8 mouse cellular contexts compared by ENCODE assay signal in genomic region chr11:83753581-83754181, GRCm38 (mm10). TPM values are rescaled to one million over a fixed set of nuclear protein-coding genes. Genes with fewer than 3 reads are reported as not detected.
A peak's percentile ranks its signal among the peaks of the same experiment; 100 is the strongest.
DNase-seq lines count a peak whose midpoint lies in the region; ATAC-seq and TF ChIP-seq lines count a peak whose summit lies in the region.

Heatr6 (plus strand) TSS chr11:83753696.

- peak within 1 kb of the TSS; percentile 74 for H3K9ac ChIP-seq in ES-Bruce4 (ENCODE audit: low read depth, poor library complexity, severe bottlenecking)
- peak within 1 kb of the TSS; percentile 88 for H3K9ac ChIP-seq in forebrain, embryonic 14.5 days (ENCODE audit: low read length)
- H3K9ac ChIP-seq in neural tube, embryonic 15.5 days (replicated peaks) = peak within 1 kb of the TSS; percentile 78

- DNase-seq in forebrain, embryonic 14.5 days (ENCODE audit: low spot score) = peak; percentile 96
- DNase-seq in heart, postnatal 14 days = peak; percentile 88 to 94
- DNase-seq in layer of hippocampus, adult 11-12 months (ENCODE audit: low spot score) = peak; percentile 92
- peak; percentile 87 to 92 for DNase-seq in lung, adult 18-20 months
- peak; percentile 91 for DNase-seq in testis, postnatal 14 days (ENCODE audit: low spot score)

- TF ChIP-seq EP300 in ES-Bruce4 (IDR thresholded peaks at IDR 0.05; ENCODE audit: insufficient read depth, low read depth, low read length) = no peak

- no peaks in the 10 kb centered on the region; the same call in 1 of the 2 replicates for H3K27me3 ChIP-seq in ES-Bruce4 (ENCODE audit: control insufficient read depth, insufficient read depth, low read length, poor library complexity, severe bottlenecking)
- H3K27me3 ChIP-seq in forebrain, embryonic 14.5 days (replicated peaks; ENCODE audit: control insufficient read depth, insufficient read depth, low read length) = no peaks in the 10 kb centered on the region
- peaks cover 7% of the 10 kb centered on the region; the same call in 1 of the 2 replicates for H3K27me3 ChIP-seq in neural tube, embryonic 15.5 days (replicated peaks)

- H3K36me3 ChIP-seq in ES-Bruce4 (ENCODE audit: control insufficient read depth, insufficient read depth, low read length, poor library complexity, severe bottlenecking) = peaks cover 18% of the 10 kb centered on the region
- peaks cover 30% of the 10 kb centered on the region for H3K36me3 ChIP-seq in forebrain, embryonic 14.5 days (ENCODE audit: control insufficient read depth, insufficient read depth, low read length)
- peaks cover 24% of the 10 kb centered on the region for H3K36me3 ChIP-seq in neural tube, embryonic 15.5 days

- intact Hi-C loops in heart, postnatal 14 days (cut with DNase I) = no loop called here

- no peak for TF ChIP-seq CTCF in ES-Bruce4 (IDR thresholded peaks at IDR 0.05; ENCODE audit: low read depth, low read length)

- peak; percentile 26 for TF ChIP-seq POLR2A in ES-Bruce4 (IDR thresholded peaks at IDR 0.05; ENCODE audit: insufficient read depth, low read length)

- WGBS in forebrain, embryonic 14.5 days = under 1% methylated on average over 45 of the region's 47 CpGs
- under 1% methylated on average over 47 of the region's 47 CpGs for WGBS in neural tube, embryonic 15.5 days

- no peak within 1 kb of the TSS for H3K27ac ChIP-seq in ES-Bruce4 (ENCODE audit: insufficient read depth, low read length)
- peak within 1 kb of the TSS; percentile 90 for H3K27ac ChIP-seq in forebrain, embryonic 14.5 days (ENCODE audit: low read depth, low read length)
- H3K27ac ChIP-seq in neural tube, embryonic 15.5 days (replicated peaks) = peak within 1 kb of the TSS; percentile 95

- H3K4me1 ChIP-seq in ES-Bruce4 (ENCODE audit: control insufficient read depth, insufficient read depth, low read length) = no peaks in the 10 kb centered on the region
- peaks cover 12% of the 10 kb centered on the region for H3K4me1 ChIP-seq in forebrain, embryonic 14.5 days (ENCODE audit: control insufficient read depth, insufficient read depth, low read length)
- peaks cover 23% of the 10 kb centered on the region for H3K4me1 ChIP-seq in neural tube, embryonic 15.5 days

- H3K4me2 ChIP-seq in forebrain, embryonic 14.5 days (ENCODE audit: low read length) = peak within 1 kb of the TSS; percentile 73
- peak within 1 kb of the TSS; percentile 76 for H3K4me2 ChIP-seq in neural tube, embryonic 15.5 days

- H3K9me3 ChIP-seq in ES-Bruce4 (replicated peaks; ENCODE audit: control insufficient read depth, insufficient read depth, low read length, poor library complexity, severe bottlenecking) = no peaks in the 10 kb centered on the region
- H3K9me3 ChIP-seq in forebrain, embryonic 14.5 days (replicated peaks; ENCODE audit: control insufficient read depth, low read length) = no peaks in the 10 kb centered on the region
- no peaks in the 10 kb centered on the region for H3K9me3 ChIP-seq in neural tube, embryonic 15.5 days (replicated peaks)

- H3K4me3 ChIP-seq in ES-Bruce4 (ENCODE audit: low read depth, low read length) = peak within 1 kb of the TSS; percentile 90
- peak within 1 kb of the TSS; percentile 85 for H3K4me3 ChIP-seq in forebrain, embryonic 14.5 days (ENCODE audit: low read depth, low read length)
- H3K4me3 ChIP-seq in neural tube, embryonic 15.5 days (replicated peaks) = peak within 1 kb of the TSS; percentile 90

- ATAC-seq in cerebellum, adult (ENCODE audit: insufficient number of reproducible peaks, low FRiP score, low TSS enrichment) = peak; percentile 96
- peak; percentile 98 for ATAC-seq in forebrain, embryonic 14.5 days
- ATAC-seq in neural tube, embryonic 15.5 days (ENCODE audit: low FRiP score) = peak; percentile 98

RNA-seq across cellular contexts. Expression of gene Heatr6, which starts in this region (rescaled TPM):
- 20.7 and 23.8 TPM in 2 replicates for polyA plus RNA-seq in ES-Bruce4 (2011; ENCODE audit: insufficient read depth, insufficient read length, low read depth, missing spikeins)
- polyA plus RNA-seq in forebrain, embryonic 14.5 days (2014; fragmentation: Nextera tagmentation; extraction: Ambion mirVana) = 27.8 and 29.7 TPM in 2 replicates
- 1 to 10 TPM; 6.1 to 7.7 TPM for total RNA-seq in heart, postnatal 14 days (2021)
- polyA plus RNA-seq in neural tube, embryonic 15.5 days (2015; fragmentation: Nextera tagmentation; extraction: Ambion mirVana) = 28.1 and 32.4 TPM in 2 replicates
